Mouse (Mus musculus) brown adipose tissue, adult 24 weeks (tissue): Measurements from ENCODE around the gene Rxra. TPM values are rescaled to one million over a fixed set of nuclear protein-coding genes. Genes with fewer than 3 reads are reported as not detected.

Source experiments
- H3K27ac ChIP-seq: fragments of 200-500 bp; replicated peaks from 2 replicates; pipeline ENCODE4 v1.5.1; 2012; ENCODE audit warnings: low read depth, mild to moderate bottlenecking, low read length
- H3K4me1 ChIP-seq: fragments of 200-500 bp; 2 replicates; pipeline ENCODE4 v1.6.1; 2012; ENCODE audit warnings: low read length, mixed read lengths; ENCODE audit not compliant: control insufficient read depth, insufficient read depth, insufficient read length
- H3K4me3 ChIP-seq: fragments of 200-500 bp; 2 replicates; pipeline ENCODE4 v1.5.1; 2012; ENCODE audit warnings: low read depth, mild to moderate bottlenecking, low read length, moderate library complexity; ENCODE audit not compliant: insufficient read depth
- polyA plus RNA-seq: library from polyadenylated mRNA; stranded (reverse); fragments of >200 nt; gene quantifications from 2 replicates; pipeline ENCODE4 v1.2.4, GENCODE M21; 2012; ENCODE audit not compliant: missing spikeins, insufficient read depth, insufficient read length

The Rxra gene
- polyA plus RNA-seq, 1 experiment = 24.1 TPM

GRCm38 (mm10) chr2:27653496-27654030 lies 22.7 kb upstream of the Rxra start:
- H3K4me1 ChIP-seq = no peaks in the 10 kb centered on the region
- no peak overlapping the region for H3K27ac ChIP-seq
- no peak overlapping the region for H3K4me3 ChIP-seq

- Histone ChIP-seq H3K27ac (no peak overlapping the region), H3K4me1 (no peaks in the 10 kb centered on the region), H3K4me3 (no peak overlapping the region)
Observed at GRCm38 (mm10) chr2:27654321-27655232, 21.7 kb upstream of the Rxra start.

GRCm38 (mm10) chr2:27656576-27656975 lies 19.7 kb upstream of the Rxra start:
- no peak overlapping the region for H3K4me3 ChIP-seq
- no peaks in the 10 kb centered on the region for H3K4me1 ChIP-seq
- H3K27ac ChIP-seq = no peak overlapping the region

DNA sequence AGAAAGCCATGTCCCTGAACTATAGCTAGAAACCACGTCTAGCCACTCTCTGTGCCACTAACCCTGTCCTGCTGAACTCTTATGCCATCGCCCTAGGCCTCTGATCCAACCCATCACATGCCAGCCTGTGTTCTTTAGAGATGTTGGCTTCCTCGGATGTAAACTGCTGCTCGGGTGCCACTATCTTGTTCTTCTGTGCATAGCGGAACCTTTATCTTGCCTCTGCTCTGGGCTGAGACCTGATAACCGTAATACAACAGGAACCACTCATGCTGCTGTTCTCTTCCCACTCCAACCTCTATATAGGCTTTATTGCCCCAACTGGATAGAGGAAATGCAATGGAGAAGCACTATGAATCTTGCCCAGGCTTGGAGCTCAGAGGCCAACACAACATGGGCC lies 11.0 kb upstream of the Rxra start:
- Histone ChIP-seq H3K4me1 (no peaks in the 10 kb centered on the region), H3K27ac (no peak overlapping the region), H3K4me3 (no peak overlapping the region)

DNA sequence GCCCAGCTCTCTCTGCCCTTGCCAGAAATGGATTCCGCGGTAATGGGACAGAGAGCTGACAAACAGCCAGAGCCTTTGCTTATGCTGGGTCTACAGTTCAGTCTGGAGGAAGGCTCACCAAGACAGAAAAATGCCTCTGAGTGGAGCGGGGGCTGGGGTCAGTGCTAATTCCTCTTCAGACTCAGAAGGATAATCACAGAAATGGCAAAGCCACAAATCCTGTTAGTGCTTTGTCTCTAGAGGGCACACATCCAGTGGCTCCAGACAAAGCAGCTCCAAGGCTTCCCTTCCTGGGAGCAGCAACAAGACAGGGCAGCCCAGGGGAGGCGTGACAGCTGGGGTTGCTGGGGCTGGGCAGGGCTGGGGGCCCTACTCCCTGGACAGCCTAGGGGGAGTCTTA lies 9.5 kb upstream of the Rxra start:
- no peak overlapping the region for H3K4me3 ChIP-seq
- no peak overlapping the region for H3K27ac ChIP-seq
- H3K4me1 ChIP-seq = no peaks in the 10 kb centered on the region

DNA sequence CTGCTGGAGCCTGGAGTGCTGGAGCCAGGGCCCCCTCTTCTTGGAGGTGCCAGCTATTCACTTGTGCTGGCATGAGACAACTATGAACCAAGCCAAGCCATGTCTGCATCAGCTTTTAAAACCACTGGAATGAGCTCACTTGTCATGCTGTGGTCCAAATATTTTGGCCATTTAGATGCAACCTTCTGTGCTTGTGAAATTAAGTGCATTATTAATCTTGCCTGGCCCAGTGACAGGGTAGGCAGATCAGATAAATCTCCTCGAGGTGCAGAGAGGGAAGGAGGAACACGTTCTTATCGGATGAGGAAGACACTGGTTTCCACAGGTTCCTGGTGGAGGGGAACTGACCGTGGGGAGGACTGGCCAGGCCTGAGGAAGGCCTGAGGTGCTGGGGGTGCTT lies 8.6 kb upstream of the Rxra start:
- no peak overlapping the region for H3K27ac ChIP-seq
- no peak overlapping the region for H3K4me3 ChIP-seq
- no peaks in the 10 kb centered on the region for H3K4me1 ChIP-seq

GRCm38 (mm10) chr2:27670746-27671145 lies 5.5 kb upstream of the Rxra start:
- H3K4me3 ChIP-seq = no peak overlapping the region
- no peak overlapping the region for H3K27ac ChIP-seq
- no peaks in the 10 kb centered on the region for H3K4me1 ChIP-seq

GRCm38 (mm10) chr2:27671633-27672091 lies 4.6 kb upstream of the Rxra start:
- Histone ChIP-seq H3K4me1 (no peaks in the 10 kb centered on the region), H3K4me3 (no peak overlapping the region), H3K27ac (no peak overlapping the region)

DNA sequence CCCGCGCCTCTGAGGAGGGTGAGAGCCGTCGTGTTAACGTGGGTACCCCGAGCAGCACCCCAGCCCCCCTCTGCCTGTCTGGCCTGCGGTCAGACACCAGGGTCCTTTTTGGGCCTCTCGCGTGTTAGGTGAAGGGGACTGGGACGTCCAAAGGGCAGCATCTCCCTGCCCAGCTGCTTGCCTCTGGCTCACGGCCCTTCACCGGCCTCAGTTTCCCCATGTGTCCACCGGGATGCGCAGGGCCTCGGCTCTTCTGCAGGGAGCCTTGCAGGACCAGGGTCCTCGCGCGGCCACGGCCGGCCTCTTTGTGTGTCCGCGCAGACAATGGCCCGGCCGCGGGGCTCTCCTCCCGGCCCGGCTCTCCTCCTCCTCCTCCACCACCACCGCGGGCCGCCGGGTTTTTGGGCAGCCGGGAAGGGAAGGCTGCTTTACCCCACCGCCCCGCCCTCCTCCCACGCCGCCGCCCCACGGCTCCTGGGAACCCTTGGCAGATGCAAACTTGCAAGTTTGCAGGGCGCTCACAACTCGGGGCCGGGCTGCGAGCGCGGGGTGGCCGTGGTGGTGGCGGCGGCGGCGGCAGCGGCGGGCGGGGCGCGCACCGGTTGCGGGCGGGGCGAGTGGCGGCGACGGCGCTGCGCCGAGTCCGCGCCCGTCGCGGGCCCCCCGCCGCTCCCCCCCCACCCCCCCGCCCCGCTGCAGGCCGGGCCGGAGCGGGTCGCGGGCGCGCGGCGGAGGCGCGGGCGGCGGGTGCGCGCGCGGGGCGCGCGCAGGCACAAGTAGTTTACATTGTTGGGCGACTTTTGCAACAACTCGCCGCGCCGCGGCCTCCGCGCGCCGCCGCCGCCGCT lies 462 bp downstream of the Rxra start:
- Histone ChIP-seq H3K4me3 (peak overlapping the region; percentile 98), H3K27ac (peak overlapping the region; percentile 77), H3K4me1 (peaks cover 30% of the 10 kb centered on the region)

- Histone ChIP-seq H3K4me3 (peak overlapping the region; percentile 98), H3K27ac (peak overlapping the region; percentile 88), H3K4me1 (peaks cover 39% of the 10 kb centered on the region)
Observed at GRCm38 (mm10) chr2:27677411-27678310, 1.4 kb downstream of the Rxra start.

GRCm38 (mm10) chr2:27678331-27678730 lies 2.1 kb downstream of the Rxra start:
- Histone ChIP-seq H3K4me1 (peaks cover 45% of the 10 kb centered on the region), H3K4me3 (peak overlapping the region; percentile 98), H3K27ac (peak overlapping the region; percentile 88)

- Histone ChIP-seq H3K4me1 (peaks cover 48% of the 10 kb centered on the region), H3K27ac (peak overlapping the region; percentile 85), H3K4me3 (peak overlapping the region; percentile 22)
Observed at GRCm38 (mm10) chr2:27678836-27679480, 2.7 kb downstream of the Rxra start.

DNA sequence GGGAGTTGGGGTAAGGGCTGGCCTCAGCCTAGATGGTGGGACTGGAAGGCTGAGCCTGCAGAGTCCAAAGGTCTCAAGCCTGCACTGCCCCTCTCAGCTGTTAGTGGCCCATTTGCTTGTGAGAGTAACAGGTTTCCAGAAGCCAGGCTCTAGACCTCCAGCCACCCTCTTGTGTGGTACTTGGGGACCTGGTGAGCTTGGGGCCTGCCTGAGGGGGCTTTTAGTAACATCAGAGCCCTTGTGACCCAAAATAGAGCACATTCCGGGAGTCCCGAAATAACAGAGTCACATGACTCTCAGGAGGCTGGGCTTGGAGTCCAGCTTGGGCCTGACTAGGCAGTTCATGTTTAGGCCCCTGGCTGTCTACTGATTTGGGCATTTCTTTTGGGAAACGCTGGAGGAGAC lies 3.4 kb downstream of the Rxra start:
- H3K4me3 ChIP-seq = peak overlapping the region; percentile 45
- H3K4me1 ChIP-seq = peaks cover 55% of the 10 kb centered on the region
- H3K27ac ChIP-seq = peak overlapping the region; percentile 85

DNA sequence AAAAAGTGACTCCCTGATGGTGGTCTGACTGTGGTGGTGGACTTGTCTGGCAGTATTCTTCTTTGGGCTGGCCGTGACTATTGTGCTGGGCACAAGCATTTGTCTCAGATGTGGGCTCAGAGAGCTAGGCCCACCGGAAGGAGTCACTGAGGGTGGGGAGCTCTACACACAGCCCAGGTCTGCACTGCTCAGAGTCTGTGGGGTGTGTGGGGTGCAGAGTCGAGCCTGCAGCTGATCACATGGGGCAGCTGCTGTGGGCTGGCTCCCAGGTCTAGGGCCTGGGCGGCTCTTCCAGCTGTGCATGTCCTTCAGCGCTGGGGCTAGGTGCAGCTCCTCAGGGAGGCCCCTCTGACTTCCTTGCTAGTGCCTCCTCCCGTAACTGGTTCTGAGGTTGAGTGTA lies 3.8 kb downstream of the Rxra start:
- Histone ChIP-seq H3K4me1 (peaks cover 57% of the 10 kb centered on the region), H3K27ac (peak overlapping the region; percentile 85), H3K4me3 (peak overlapping the region; percentile 45)
